Mouse (Mus musculus): ENCODE measurements around the gene Sppl2c.
"Not testable (repeated sequence)": the region's sequence is repeated elsewhere in the genome, so short reads cannot be mapped to it uniquely, and the experiment has no call there.

The Sppl2c gene

DNA sequence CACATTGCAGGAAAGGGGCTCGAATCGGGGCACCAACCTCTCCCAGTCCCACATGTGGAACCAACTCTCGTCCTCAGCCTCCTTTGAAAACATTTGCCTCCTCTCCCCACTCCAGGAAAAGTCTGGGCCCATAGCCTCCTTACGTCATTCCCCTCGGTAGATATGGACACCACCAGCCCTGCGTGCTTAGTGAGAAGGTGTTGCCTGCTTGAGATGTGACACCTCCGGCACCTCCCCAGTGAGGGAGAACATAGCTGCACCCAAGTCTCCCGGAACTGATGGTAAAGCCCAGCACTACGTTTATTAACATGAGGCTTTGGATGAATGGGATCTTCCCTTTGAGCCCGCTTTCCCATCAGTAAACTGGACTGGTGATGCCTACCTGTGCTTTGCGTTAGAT lies 9.3 kb downstream of the Sppl2c start:
- in situ Hi-C loops (cut with MboI; ENCODE audit: low sequenced_read_pairs), result no loop called here

DNA sequence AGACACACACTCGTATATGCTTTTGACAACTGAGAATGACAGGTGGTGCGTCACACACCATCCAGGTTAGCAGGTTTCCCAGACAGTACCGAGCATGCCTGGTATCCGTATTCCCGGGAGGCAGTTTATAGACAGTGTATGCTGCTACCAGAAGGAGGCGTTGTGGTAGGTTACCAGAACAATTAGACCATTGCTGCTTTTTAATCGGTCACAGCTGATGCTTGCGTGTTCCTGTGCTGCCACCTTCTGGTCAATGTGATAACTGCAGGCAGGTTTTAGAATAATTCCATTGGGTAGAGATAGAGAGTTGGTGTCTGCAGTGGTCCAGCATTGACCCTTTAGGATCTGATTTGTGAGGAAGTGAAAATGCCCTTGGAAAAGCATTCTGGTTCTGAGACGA lies 9.7 kb downstream of the Sppl2c start:
- in situ Hi-C loops (cut with MboI; ENCODE audit: low sequenced_read_pairs), result no loop called here

DNA sequence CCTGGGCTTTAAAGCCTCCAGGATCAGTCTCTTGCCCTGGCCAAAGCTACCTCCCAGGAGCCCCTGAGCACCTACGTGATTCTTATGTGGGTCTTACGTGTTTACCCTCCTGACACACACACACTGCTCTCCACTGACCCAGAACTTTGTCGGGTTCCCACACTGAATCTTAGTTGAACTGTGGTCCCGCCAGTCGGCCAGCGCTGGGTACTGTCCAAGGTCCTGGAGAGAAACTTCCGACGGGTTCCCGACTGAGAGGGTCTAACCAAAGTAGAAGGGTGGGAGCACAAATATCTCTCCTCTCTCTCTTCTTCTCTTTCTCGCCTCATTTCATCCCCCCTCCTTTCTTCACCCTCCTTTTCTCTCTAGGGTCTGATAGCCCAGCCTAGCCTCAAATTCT lies 11.7 kb downstream of the Sppl2c start:
- in situ Hi-C loops (cut with MboI; ENCODE audit: low sequenced_read_pairs), result no loop called here

DNA sequence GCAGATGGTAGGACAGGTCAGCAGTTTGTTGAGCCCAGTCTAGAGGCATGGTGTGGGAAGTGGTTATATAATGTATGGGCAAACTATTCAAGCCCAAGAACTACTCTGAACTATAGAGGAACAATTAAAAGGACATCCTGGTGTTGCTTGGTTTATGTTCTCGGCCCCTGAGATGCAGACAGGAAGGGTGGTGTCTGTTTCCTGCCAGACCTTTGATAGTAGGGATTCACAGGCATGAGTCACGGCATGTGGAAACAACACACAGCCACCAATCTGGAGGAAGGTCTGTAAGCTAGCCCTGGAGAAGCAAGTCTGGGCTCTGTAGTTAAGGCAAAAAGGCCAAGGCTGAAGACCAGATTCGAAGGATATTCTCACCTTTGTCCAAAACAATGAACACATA lies 17.1 kb downstream of the Sppl2c start:
- in situ Hi-C loops (cut with MboI; ENCODE audit: low sequenced_read_pairs), result no loop called here

DNA sequence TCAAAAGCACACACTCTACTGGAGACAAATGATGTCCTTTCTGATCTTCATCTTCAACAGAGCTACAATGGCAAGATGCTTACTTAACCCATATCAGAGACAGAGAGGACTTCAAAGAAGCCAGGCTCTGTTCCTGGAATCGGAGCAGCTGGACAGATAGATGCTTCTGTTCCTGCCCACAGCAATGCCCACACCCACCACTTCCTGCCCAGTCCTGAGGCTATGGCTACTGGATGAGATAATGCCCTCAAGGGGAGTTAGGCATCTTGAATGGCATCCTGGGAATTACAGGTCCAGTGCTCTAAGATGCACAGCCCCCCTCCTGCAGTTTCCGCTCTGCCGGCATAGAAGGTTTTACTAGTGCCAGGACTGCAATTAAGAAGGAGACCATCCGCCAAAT lies 20.4 kb downstream of the Sppl2c start:
- in situ Hi-C loops (cut with MboI; ENCODE audit: low sequenced_read_pairs), result no loop called here

DNA sequence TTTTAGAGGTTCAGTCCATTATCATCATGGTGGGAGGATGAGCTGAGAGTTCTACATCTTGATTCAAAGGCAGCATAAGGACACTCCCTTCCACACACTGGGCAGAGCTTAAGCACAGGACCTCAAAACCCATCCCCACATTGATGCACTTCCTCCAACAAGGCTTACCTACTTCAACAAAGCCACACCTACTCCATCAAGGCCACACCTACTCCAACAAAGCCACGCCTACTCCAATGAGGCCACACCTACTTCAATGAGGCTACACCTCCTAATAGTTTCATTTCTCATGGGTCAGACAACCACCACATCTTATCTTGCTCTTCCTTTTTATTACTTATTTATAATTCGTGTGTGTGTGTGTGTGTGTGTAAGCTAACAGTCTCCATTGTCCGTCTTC lies 22.9 kb downstream of the Sppl2c start:
- in situ Hi-C loops (cut with MboI; ENCODE audit: low sequenced_read_pairs), result no loop called here

DNA sequence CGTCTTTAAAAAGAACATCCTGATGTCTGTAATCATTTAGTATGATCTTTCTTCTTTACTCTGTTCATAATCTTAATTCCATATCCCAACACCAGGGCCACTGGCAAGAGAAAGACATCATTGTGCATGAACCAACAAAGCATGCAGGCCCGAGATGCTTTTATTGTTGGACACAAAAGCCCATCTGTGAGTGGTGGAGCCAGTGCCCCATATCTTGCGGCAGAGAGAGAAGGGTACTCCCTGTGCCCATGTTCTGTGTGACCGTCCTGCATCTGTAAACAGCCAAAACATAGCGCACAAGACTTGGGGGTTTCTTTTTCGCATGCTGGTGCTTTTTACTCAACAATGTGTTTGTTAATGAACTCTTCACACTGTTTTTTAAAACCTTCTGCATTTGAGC lies 25.1 kb downstream of the Sppl2c start:
- in situ Hi-C loops (cut with MboI; ENCODE audit: low sequenced_read_pairs), result no loop called here

DNA sequence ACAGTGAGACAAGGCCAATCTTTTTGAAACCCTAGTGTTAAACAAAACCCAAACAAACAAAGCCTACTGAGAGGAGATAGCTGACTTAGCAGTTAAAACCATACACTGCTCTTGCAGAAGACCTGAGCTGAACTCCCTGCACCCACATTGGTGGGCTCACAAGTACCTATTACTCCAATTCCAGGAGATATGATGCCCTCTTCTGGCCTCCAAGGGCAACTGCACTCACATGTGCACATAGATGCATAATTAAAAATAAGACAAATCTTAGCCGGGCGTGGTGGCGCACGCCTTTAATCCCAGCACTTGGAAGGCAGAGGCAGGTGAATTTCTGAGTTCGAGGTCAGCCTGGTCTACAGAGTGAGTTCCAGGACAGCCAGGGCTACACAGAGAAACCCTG lies 28.0 kb downstream of the Sppl2c start:
- in situ Hi-C loops (cut with MboI; ENCODE audit: low sequenced_read_pairs), result not testable (repeated sequence)

DNA sequence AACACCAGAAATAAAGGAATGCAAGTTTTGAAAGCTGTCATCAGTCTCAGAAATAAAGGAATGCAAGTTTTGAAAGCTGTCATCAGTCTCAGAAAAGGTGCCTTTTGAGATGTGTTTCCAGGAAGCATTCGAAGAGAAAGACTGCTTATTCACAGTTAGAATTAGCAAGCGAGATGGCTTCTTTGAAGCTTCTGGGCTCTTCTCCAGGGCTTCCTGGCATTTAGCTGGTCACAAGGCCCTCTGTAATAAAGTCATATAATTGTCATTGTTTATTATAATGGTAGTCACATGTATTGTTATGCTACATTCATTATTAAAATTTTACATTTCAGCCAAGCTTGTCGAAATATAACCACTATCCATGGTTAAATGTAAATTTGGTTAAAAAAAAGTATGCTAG lies 31.9 kb downstream of the Sppl2c start:
- in situ Hi-C loops (cut with MboI; ENCODE audit: low sequenced_read_pairs), result no loop called here

DNA sequence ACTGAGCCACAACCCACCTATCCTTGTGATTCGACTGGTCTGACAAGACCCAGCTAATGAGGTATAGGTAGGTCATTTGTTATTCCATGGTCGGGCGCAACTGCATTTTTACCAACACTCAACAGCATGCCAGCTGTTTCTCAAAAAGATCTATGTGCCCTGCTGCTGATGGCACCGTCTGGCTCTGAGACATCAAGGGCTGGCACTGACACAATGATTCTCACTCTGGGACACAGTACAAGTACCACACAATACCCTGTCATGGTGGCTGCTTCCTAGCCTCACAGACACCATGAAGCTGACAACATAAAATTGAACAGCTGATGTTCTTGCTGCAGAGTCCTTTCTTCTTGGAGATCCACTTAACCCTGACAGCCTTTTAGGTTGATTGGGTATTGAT lies 34.2 kb downstream of the Sppl2c start:
- in situ Hi-C loops (cut with MboI; ENCODE audit: low sequenced_read_pairs), result no loop called here

DNA sequence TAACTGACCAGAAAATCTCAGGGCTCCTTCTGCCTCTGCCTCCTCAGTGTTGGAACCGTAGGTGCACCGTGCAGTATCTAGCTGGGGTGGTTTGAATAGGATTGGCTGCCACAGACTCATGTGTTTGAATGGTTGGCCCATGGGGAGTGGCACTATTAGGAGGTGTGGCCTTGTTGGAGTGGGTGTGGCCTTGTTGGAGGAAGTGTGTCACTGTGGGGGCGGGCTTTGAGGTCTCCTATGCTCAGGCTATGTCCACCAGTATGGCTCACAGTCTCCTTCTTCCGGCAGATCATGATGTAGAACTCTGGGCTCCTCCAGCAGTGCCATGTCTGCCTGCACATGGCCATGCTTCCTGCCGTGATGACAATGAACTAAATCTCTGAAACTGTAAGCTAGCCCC lies 35.6 kb downstream of the Sppl2c start:
- in situ Hi-C loops (cut with MboI; ENCODE audit: low sequenced_read_pairs), result no loop called here

DNA sequence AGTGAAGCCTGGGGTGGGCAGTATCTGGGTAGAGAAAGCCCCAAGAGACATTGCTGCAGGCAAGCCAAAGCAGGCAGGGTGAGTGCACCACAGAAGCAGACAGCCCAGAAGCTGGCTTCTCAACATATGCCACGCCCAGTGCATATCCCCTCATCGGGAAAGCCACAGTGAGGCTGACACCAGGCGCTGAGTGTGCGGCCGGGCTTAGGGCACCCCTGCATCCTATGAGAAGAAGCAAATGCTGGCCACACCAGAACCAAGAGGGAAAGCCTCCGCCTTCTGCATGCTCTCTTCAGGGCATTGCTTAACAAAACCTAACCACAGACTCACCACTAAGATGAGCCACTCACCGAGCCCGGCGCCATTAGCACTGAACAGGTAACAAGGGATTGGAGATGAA lies 37.2 kb downstream of the Sppl2c start:
- in situ Hi-C loops (cut with MboI; ENCODE audit: low sequenced_read_pairs), result no loop called here

DNA sequence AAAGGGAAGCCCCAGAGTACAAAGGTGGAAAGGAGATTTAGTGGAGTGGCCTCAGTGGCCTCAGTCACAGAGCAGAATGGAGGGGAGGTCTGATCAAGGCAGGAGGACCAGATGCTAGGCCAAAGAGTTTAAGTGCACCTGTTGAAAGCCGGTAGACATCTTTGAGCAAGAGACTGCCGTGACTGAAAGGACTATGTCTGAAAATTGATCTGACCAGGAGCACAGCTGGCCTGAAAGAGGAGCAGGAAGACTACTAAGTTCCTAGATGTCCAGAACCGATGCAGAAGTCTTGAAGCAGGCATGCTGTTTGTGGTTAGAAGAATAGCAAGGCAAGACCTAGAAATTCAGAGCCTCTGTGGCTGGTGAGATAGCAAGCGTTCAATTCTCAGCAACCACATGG lies 43.3 kb downstream of the Sppl2c start:
- in situ Hi-C loops (cut with MboI; ENCODE audit: low sequenced_read_pairs), result no loop called here

DNA sequence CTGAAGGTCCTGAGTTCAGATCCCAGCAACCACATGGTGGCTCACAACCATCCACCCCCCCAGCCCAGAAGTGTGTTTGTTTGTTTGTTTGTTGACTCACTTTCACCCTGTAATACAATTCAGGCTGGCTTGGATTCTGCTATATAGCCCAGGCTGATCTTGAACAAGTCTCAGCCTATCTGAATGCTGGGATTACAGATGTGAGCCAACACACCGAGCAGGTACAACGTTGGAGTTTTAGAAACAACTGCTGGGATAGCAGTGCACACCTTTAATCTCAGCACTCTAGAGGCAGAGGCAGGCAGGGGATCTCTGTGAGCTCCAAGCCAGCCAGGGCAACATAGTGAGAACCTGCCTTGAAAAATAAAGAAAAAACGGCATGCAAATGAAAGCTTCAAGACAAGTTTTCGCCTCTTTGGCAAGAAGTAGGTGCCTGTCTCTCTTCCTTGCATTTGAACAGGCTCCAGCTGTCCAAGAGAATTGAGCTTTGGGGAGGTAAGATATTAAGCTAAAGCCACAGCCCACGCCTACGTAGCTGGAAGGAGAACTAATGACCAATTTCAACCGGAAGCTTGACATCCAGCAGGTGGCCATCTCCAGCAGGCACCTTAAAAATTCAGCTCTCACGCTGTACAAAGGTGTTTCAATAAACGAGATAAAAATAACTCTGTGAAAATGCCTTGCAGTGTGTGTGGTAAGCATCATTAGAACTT lies 44.1 kb downstream of the Sppl2c start:
- in situ Hi-C loops (cut with MboI; ENCODE audit: low sequenced_read_pairs), result no loop called here

DNA sequence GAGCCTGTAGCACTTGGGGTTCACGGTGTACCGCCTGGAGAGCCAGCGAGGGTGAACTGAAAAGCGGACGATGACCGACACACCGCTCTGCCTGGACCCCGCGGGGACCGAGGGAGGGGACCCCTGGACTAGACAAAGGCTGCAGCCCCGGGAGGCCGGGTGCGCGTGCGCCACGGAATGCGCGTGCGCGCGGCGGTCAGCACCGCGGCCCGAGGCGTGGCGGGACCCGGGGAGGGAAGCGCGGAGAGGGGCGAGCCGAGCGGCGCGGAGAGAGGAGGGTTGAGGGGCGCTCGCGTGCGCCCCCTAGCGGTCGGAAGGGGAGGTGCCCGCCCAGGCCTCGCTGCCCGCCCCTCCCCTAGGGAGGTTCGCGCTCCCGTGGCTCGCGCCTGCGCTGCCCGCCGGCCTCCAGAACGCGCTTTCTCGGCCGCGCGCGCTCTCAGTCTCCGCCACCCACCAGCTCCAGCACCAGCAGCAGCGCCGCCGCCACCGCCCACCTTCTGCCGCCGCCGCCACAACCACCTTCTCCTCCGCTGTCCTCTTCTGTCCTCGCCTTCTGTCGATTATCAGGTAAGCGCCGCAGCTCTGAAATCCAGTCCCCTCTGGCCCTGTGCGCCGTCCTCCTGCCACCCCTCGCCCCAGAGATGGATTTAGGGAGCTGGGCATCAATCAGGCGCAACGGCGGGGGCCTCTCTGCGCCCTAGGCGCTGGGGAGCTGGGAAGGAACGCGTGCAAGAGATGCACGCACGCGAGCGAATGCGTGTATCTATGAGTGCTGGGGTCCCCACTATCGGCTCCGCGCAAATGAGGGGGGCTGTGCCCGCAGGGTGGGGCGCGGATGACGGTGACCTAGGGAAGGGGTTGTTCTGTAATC lies 45.1 kb downstream of the Sppl2c start, which contains the start of gene Mapt:
Mapt (plus strand) TSS at position 350 of the 871 bp plus-strand sequence.
- in situ Hi-C loops (cut with MboI; ENCODE audit: low sequenced_read_pairs), result no loop called here

DNA sequence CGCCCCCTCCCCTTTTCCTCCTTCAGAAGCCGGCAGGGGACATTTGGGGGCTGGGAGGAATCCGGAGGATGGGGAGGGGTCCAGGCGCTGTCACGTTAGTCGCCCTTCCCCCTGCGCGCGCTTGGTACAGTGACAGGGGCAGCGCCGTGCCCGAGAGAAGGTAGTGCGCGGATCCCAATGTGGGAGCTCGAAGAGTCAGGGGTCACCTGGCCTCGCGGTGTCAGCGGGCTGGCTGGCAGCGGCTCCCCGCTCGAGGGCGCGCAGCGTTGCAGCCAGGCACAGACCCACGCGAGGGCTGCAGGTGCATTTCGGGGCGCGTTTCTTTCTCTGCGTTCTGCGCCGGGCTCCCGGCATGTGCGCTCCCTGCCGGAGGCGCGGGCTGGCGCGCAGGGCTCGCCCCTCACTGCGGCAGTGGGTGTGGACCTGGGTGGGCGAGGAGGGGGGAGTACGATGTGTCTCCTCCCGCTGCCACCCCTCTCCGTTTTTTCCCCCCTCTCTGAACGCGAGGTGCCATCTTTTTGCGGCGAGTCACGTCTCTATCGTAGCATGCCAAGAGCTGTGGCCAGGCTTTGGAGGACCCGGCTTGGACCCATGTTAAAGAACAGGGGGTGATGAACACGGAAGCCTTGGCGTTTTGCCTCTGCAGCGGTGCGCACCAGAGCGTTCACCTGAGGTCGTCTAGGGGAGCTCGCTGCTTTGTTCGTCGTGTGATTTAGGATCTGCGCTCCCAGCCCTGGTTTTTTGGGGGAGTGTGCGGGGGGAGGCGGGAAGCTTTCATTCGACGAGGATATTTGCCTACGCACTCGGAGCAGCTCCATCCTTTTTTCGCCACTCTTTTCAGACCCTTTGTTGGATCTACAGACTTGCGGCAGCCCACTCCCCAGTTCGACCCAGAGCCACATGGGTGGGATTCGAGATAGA lies 46.3 kb downstream of the Sppl2c start:
- in situ Hi-C loops (cut with MboI; ENCODE audit: low sequenced_read_pairs), result no loop called here

DNA sequence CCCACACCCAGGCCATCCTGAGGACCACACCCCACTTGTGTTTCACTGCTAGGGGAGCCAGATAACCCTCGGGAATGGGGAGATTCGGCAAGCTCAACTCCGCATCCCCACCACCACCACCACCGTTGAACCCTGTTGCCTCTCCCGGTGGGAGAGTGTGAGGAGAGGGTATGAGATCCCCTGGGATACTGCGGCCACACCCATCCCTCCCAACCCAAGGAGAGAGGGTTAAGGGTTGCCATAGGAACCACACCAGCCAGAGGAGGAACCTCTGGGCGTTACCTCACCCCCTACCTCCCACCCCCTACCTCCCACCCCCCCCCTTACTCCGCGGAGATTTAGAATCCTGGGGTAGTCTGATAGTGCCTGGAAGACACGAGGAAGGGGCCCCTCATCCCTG lies 47.0 kb downstream of the Sppl2c start:
- in situ Hi-C loops (cut with MboI; ENCODE audit: low sequenced_read_pairs), result no loop called here

DNA sequence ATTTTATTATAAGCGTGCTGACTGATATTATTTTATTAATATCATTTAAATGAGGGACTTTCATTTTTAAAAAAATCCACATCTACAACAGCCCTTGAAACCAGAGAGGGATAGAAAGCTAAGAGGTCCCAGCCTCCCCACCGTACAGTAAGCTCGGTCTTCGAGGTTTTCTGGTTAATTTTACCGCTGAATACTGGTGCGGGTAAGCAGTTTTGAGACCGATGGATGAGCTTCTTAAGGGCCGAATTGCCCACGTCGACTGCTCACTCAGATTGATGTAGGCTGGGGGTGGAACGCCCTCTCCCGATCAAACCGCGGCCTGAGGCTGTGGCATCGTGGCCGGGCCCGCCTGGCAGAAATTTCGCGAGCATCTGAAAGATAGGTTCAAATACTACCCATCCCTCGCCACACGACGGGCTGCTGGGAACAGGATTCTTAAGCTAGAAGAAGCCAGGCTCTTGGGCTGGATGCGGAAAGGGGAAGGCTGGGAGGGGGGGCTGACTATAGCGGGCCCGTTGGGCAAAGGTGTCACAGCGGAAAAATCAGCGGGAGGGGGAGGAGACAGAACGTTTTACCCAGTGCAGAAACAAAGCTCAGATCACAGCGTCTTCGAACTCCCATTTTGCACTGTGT lies 47.6 kb downstream of the Sppl2c start:
- in situ Hi-C loops (cut with MboI; ENCODE audit: low sequenced_read_pairs), result no loop called here

DNA sequence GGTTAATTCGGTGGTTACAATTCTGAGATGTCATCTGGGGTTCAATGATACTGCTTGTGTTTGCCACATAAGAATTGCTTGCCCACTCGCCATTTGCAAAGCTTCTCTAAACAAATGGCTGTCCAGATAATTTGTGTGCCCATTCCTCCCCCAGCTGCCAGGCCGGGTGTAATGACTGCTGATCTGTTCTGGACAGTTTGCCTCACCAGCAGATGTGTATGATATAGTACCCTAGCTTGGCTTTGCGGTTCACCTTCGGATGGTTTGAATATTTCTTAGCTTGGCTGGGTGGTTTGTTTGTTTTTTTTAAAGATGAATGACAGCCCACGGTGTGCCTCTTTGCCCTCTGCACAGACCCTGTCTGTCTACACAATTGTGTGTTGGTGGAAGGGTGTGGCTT lies 48.6 kb downstream of the Sppl2c start:
- in situ Hi-C loops (cut with MboI; ENCODE audit: low sequenced_read_pairs), result no loop called here

DNA sequence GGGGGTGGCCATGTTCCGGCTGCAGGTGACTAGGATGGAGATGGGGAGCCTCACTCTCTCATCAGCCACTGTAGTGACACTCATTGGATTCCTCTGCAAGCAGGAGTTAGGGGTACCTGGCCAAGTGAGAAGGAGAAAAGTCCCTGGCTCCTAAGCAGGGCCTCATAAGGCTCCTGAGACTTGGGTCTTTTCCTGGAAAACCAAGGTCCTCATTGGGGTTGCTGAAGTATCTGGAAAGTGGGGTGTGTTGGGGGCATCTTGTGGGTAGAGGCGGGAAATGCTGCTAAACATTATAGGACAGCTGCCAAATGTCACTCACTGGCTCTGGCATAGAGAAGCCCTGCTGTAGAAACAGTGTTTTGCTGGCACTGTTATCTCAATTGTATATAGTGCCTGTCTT lies 49.8 kb downstream of the Sppl2c start:
- in situ Hi-C loops (cut with MboI; ENCODE audit: low sequenced_read_pairs), result no loop called here

DNA sequence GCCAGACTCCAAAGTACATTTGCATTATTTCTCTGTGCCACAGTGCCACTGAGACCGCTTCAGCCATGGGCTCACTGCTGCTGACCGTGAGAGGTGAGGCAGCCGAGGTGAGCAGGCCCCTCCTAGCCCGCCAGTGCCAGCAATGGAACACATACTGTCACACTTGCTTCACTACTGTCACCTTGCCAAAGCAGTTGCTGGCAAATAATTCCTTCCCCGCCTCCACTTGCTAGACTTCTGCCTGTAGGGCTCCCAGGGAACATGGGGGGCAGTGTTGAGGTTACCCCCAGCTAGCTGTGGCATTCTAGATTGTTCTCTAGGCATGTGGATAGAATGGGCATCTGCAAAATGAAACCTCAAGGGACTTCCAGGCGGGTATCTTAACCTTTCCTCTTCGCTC lies 51.1 kb downstream of the Sppl2c start:
- in situ Hi-C loops (cut with MboI; ENCODE audit: low sequenced_read_pairs), result no loop called here

Measured in CH12F3 (cell line).